Mouse (Mus musculus): Measurements from ENCODE around the gene Opn3. TPM values are rescaled to one million over a fixed set of nuclear protein-coding genes. Genes with fewer than 3 reads are reported as not detected.

Gene Opn3
- polyA plus RNA-seq, 1 experiment from 2014 or later, result 11.3 TPM

- Histone ChIP-seq H3K4me3 (ENCODE audit: low read depth, low read length) (no peak overlapping the region), H3K9me3 (ENCODE audit: control insufficient read depth, low read length) (no peaks in the 10 kb centered on the region), H3K4me2 (ENCODE audit: low read length) (no peak overlapping the region), H3K4me1 (replicated peaks; ENCODE audit: control insufficient read depth, insufficient read depth, low read length) (no peaks in the 10 kb centered on the region), H3K36me3 (ENCODE audit: control insufficient read depth, insufficient read depth, low read length) (no peaks in the 10 kb centered on the region), H3K27me3 (replicated peaks; ENCODE audit: control insufficient read depth, insufficient read depth, low read length) (no peaks in the 10 kb centered on the region), H3K27ac (ENCODE audit: low read depth) (no peak overlapping the region), H3K9ac (ENCODE audit: low read length) (no peak overlapping the region)
- WGBS, result 81% methylated on average over 7 of the region's 7 CpGs
- ATAC-seq (replicated peaks; ENCODE audit: low FRiP score, low TSS enrichment, low read depth) (no peak), DNase-seq (ENCODE audit: low spot score) (no peak)
These were observed 18.8 kb downstream of the Opn3 start for GRCm38 (mm10) chr1:175673563-175674325.

GRCm38 (mm10) chr1:175671626-175672025 lies 20.9 kb downstream of the Opn3 start:
- WGBS, result 20% methylated on average over 1 of the region's 1 CpGs
- ATAC-seq (replicated peaks; ENCODE audit: low FRiP score, low TSS enrichment, low read depth), result no peak
- Histone ChIP-seq H3K9ac (ENCODE audit: low read length) (no peak overlapping the region), H3K36me3 (ENCODE audit: control insufficient read depth, insufficient read depth, low read length) (no peaks in the 10 kb centered on the region), H3K27me3 (replicated peaks; ENCODE audit: control insufficient read depth, insufficient read depth, low read length) (no peaks in the 10 kb centered on the region), H3K4me1 (replicated peaks; ENCODE audit: control insufficient read depth, insufficient read depth, low read length) (no peaks in the 10 kb centered on the region), H3K27ac (ENCODE audit: low read depth) (no peak overlapping the region), H3K9me3 (ENCODE audit: control insufficient read depth, low read length) (no peaks in the 10 kb centered on the region), H3K4me3 (ENCODE audit: low read depth, low read length) (no peak overlapping the region), H3K4me2 (ENCODE audit: low read length) (no peak overlapping the region)
- no peak for DNase-seq (ENCODE audit: low spot score)

- DNase-seq (ENCODE audit: low spot score), result no peak
These were observed 22.5 kb downstream of the Opn3 start for GRCm38 (mm10) chr1:175670042-175670441.

GRCm38 (mm10) chr1:175669456-175669855 lies 23.1 kb downstream of the Opn3 start:
- no peak overlapping the region for H3K27ac ChIP-seq (ENCODE audit: low read depth)
- 94% methylated on average over 3 of the region's 3 CpGs for WGBS
- H3K36me3 ChIP-seq (ENCODE audit: control insufficient read depth, insufficient read depth, low read length), result no peaks in the 10 kb centered on the region
- DNase-seq (ENCODE audit: low spot score) (no peak), ATAC-seq (replicated peaks; ENCODE audit: low FRiP score, low TSS enrichment, low read depth) (no peak)
- no peaks in the 10 kb centered on the region for H3K27me3 ChIP-seq (replicated peaks; ENCODE audit: control insufficient read depth, insufficient read depth, low read length)
- no peak overlapping the region for H3K4me3 ChIP-seq (ENCODE audit: low read depth, low read length)
- H3K9me3 ChIP-seq (ENCODE audit: control insufficient read depth, low read length), result no peaks in the 10 kb centered on the region
- no peak overlapping the region for H3K4me2 ChIP-seq (ENCODE audit: low read length)
- no peaks in the 10 kb centered on the region for H3K4me1 ChIP-seq (replicated peaks; ENCODE audit: control insufficient read depth, insufficient read depth, low read length)
- H3K9ac ChIP-seq (ENCODE audit: low read length), result no peak overlapping the region

More at GRCm38 (mm10) chr1:175670042-175670441, 22.5 kb downstream of the Opn3 start:
- no peaks in the 10 kb centered on the region for H3K36me3 ChIP-seq (ENCODE audit: control insufficient read depth, insufficient read depth, low read length)
- H3K27me3 ChIP-seq (replicated peaks; ENCODE audit: control insufficient read depth, insufficient read depth, low read length), result no peaks in the 10 kb centered on the region
- no peak overlapping the region for H3K4me2 ChIP-seq (ENCODE audit: low read length)
- H3K27ac ChIP-seq (ENCODE audit: low read depth), result no peak overlapping the region
- no peak overlapping the region for H3K9ac ChIP-seq (ENCODE audit: low read length)
- ATAC-seq (replicated peaks; ENCODE audit: low FRiP score, low TSS enrichment, low read depth), result no peak
- no peaks in the 10 kb centered on the region for H3K9me3 ChIP-seq (ENCODE audit: control insufficient read depth, low read length)
- no peak overlapping the region for H3K4me3 ChIP-seq (ENCODE audit: low read depth, low read length)
- no peaks in the 10 kb centered on the region for H3K4me1 ChIP-seq (replicated peaks; ENCODE audit: control insufficient read depth, insufficient read depth, low read length)
- 85% methylated on average over 7 of the region's 7 CpGs for WGBS

GRCm38 (mm10) chr1:175668666-175669405 lies 23.7 kb downstream of the Opn3 start:
- Histone ChIP-seq H3K9me3 (ENCODE audit: control insufficient read depth, low read length) (no peaks in the 10 kb centered on the region), H3K27ac (ENCODE audit: low read depth) (no peak overlapping the region), H3K4me1 (replicated peaks; ENCODE audit: control insufficient read depth, insufficient read depth, low read length) (no peaks in the 10 kb centered on the region), H3K27me3 (replicated peaks; ENCODE audit: control insufficient read depth, insufficient read depth, low read length) (no peaks in the 10 kb centered on the region), H3K4me3 (ENCODE audit: low read depth, low read length) (no peak overlapping the region), H3K4me2 (ENCODE audit: low read length) (no peak overlapping the region), H3K9ac (ENCODE audit: low read length) (no peak overlapping the region), H3K36me3 (ENCODE audit: control insufficient read depth, insufficient read depth, low read length) (no peaks in the 10 kb centered on the region)
- DNase-seq (ENCODE audit: low spot score), result no peak
- ATAC-seq (replicated peaks; ENCODE audit: low FRiP score, low TSS enrichment, low read depth), result 0 out of 2 replicates have a peak, but pooled peaks have one; percentile 63
- 74% methylated on average over 5 of the region's 5 CpGs for WGBS

GRCm38 (mm10) chr1:175659900-175660299 lies 32.7 kb downstream of the Opn3 start:
- no peaks in the 10 kb centered on the region for H3K36me3 ChIP-seq (ENCODE audit: control insufficient read depth, insufficient read depth, low read length)
- DNase-seq (ENCODE audit: low spot score) (no peak), ATAC-seq (replicated peaks; ENCODE audit: low FRiP score, low TSS enrichment, low read depth) (no peak)
- no peaks in the 10 kb centered on the region for H3K9me3 ChIP-seq (ENCODE audit: control insufficient read depth, low read length)
- WGBS, result 85% methylated on average over 4 of the region's 4 CpGs
- H3K4me1 ChIP-seq (replicated peaks; ENCODE audit: control insufficient read depth, insufficient read depth, low read length), result no peaks in the 10 kb centered on the region
- H3K27me3 ChIP-seq (replicated peaks; ENCODE audit: control insufficient read depth, insufficient read depth, low read length), result no peaks in the 10 kb centered on the region
- H3K27ac ChIP-seq (ENCODE audit: low read depth), result no peak overlapping the region
- H3K4me3 ChIP-seq (ENCODE audit: low read depth, low read length), result no peak overlapping the region
- no peak overlapping the region for H3K9ac ChIP-seq (ENCODE audit: low read length)
- no peak overlapping the region for H3K4me2 ChIP-seq (ENCODE audit: low read length)

- H3K36me3 ChIP-seq (ENCODE audit: control insufficient read depth, insufficient read depth, low read length), result no peaks in the 10 kb centered on the region
- no peaks in the 10 kb centered on the region for H3K9me3 ChIP-seq (ENCODE audit: control insufficient read depth, low read length)
- ATAC-seq (replicated peaks; ENCODE audit: low FRiP score, low TSS enrichment, low read depth) (no peak), DNase-seq (ENCODE audit: low spot score) (no peak)
- no peak overlapping the region for H3K9ac ChIP-seq (ENCODE audit: low read length)
- H3K4me3 ChIP-seq (ENCODE audit: low read depth, low read length), result no peak overlapping the region
- H3K27me3 ChIP-seq (replicated peaks; ENCODE audit: control insufficient read depth, insufficient read depth, low read length), result no peaks in the 10 kb centered on the region
- H3K27ac ChIP-seq (ENCODE audit: low read depth), result no peak overlapping the region
- no peak overlapping the region for H3K4me2 ChIP-seq (ENCODE audit: low read length)
- 89% methylated on average over 4 of the region's 4 CpGs for WGBS
- no peaks in the 10 kb centered on the region for H3K4me1 ChIP-seq (replicated peaks; ENCODE audit: control insufficient read depth, insufficient read depth, low read length)
These were observed 44.0 kb downstream of the Opn3 start for GRCm38 (mm10) chr1:175648615-175649014.

GRCm38 (mm10) chr1:175646952-175647351 lies 45.6 kb downstream of the Opn3 start:
- no peak for DNase-seq (ENCODE audit: low spot score)

More at GRCm38 (mm10) chr1:175646952-175647351, 45.6 kb downstream of the Opn3 start:
- Histone ChIP-seq H3K27ac (ENCODE audit: low read depth) (no peak overlapping the region), H3K27me3 (replicated peaks; ENCODE audit: control insufficient read depth, insufficient read depth, low read length) (no peaks in the 10 kb centered on the region), H3K36me3 (ENCODE audit: control insufficient read depth, insufficient read depth, low read length) (no peaks in the 10 kb centered on the region), H3K4me3 (ENCODE audit: low read depth, low read length) (no peak overlapping the region), H3K4me1 (replicated peaks; ENCODE audit: control insufficient read depth, insufficient read depth, low read length) (no peaks in the 10 kb centered on the region), H3K9ac (ENCODE audit: low read length) (no peak overlapping the region), H3K4me2 (ENCODE audit: low read length) (no peak overlapping the region), H3K9me3 (ENCODE audit: control insufficient read depth, low read length) (no peaks in the 10 kb centered on the region)
- no peak for ATAC-seq (replicated peaks; ENCODE audit: low FRiP score, low TSS enrichment, low read depth)
- WGBS, result 35% methylated on average over 9 of the region's 9 CpGs
